Mouse (Mus musculus) kidney, adult 2 months (tissue): ENCODE data around the gene Tnfrsf13b.

Experiments used
- CTCF ChIP-seq: fragments of 200-500 bp; conservative IDR thresholded peaks from 2 replicates; pipeline ENCODE4 v1.5.1; 2011; ENCODE audit warnings: low read depth, mild to moderate bottlenecking, control low read depth, low read length, moderate library complexity, mixed read lengths; ENCODE audit not compliant: insufficient read depth, insufficient read length
- POLR2A ChIP-seq: fragments of 200-500 bp; IDR thresholded peaks from one replicate; pipeline ENCODE4 v1.6.1; 2011; ENCODE audit warnings: low read depth, low read length, control low read depth

DNA sequence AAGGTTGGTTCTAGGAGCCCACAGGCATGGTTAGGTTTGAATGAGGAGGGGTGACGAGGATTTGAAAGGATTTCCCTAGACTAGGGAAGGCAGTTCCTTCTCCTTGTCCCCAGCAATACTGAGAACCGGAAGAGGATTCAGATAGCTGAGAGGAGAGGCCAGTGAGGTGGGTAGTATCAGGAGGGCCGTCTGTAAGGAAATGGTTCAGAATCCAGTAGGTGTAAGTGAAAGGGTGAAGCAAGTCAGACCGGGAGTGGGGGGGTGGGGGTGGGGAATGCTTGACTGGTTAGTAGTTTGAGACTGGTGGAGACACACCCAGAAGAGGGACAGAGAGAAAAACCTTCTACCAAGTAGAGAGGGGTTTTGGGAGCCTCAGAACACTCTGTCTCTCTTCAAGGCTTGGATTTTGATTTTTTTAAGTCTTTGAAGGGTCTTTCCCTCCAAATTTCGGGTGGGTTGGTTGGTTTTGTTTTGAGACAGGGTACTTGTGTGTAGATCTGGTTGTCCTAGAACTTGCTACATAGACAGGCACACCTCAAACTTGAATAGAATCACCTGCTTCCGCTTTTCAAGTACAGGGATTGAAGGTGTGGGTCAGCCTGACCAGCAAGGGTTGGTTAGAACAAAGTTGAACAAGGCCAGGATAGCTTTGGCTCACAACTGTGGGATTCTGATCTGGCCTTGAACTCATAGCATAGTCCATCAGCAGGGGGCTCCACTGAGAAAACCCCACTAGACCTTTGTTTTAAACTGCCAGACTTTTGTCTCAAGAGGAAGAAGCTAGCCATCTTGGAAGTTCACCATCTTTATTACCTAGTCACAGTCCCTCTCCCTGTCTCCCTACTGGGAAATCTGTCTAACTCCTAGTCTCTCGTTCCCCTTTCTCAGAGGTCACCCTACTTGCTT is 17.3 kb downstream of the Tnfrsf13b start:
- TF ChIP-seq POLR2A (no peak), CTCF (no peak)
